Mouse (Mus musculus) bone marrow macrophage, adult 2 months (primary cell): ENCODE measurements around the gene Adamtsl4.

Experiments
- CTCF ChIP-seq: IDR thresholded peaks from 2 replicates; pipeline ENCODE4 v1.5.1; 2012; ENCODE audit warnings: low read depth, mild to moderate bottlenecking, low read length, moderate library complexity
- POLR2A ChIP-seq: IDR thresholded peaks from 2 replicates; pipeline ENCODE4 v1.6.1; 2012; ENCODE audit warnings: mild to moderate bottlenecking, low read depth, low read length, borderline replicate concordance

- TF ChIP-seq CTCF (no peak), POLR2A (no peak)
Observed at GRCm38 (mm10) chr3:95681365-95681764, 6.4 kb downstream of the Adamtsl4 start.
